Mouse (Mus musculus) heart, embryonic 16.5 days (tissue): ENCODE measurements around the gene Brpf3. TPM values are rescaled to one million over a fixed set of nuclear protein-coding genes. Genes with fewer than 3 reads are reported as not detected.

ENCODE experiments used
- ATAC-seq: fragments of 200-750 bp; cut with Nextera tagmentation; replicated peaks from 2 replicates; pipeline ENCODE4 v1.8.0; 2017; ENCODE audit warnings: moderate number of reproducible peaks; ENCODE audit not compliant: insufficient read depth, low FRiP score; ENCODE audit errors: extremely low read depth
- H3K27ac ChIP-seq: fragments of 300-500 bp; sonication (generic); 2 replicates; pipeline ENCODE4 v1.5.1; 2014; ENCODE audit warnings: mild to moderate bottlenecking, low read length, control low read depth, moderate library complexity
- H3K27me3 ChIP-seq: fragments of 300-500 bp; sonication (generic); 2 replicates; pipeline ENCODE4 v1.6.1; 2014; ENCODE audit warnings: low read length, mixed read lengths; ENCODE audit not compliant: control insufficient read depth, insufficient read depth
- H3K36me3 ChIP-seq: fragments of 300-500 bp; sonication (generic); 2 replicates; pipeline ENCODE4 v1.6.1; 2014; ENCODE audit not compliant: control insufficient read depth, insufficient read depth
- H3K4me1 ChIP-seq: fragments of 300-500 bp; sonication (generic); 2 replicates; pipeline ENCODE4 v1.6.1; 2014; ENCODE audit warnings: low read length, mixed read lengths; ENCODE audit not compliant: control insufficient read depth, insufficient read depth
- H3K4me2 ChIP-seq: fragments of 300-500 bp; sonication (generic); 2 replicates; pipeline ENCODE4 v1.6.1; 2014; ENCODE audit warnings: low read depth, mild to moderate bottlenecking, control low read depth, low read length
- H3K4me3 ChIP-seq: fragments of 300-500 bp; sonication (generic); 2 replicates; pipeline ENCODE4 v1.5.1; 2014; ENCODE audit warnings: mild to moderate bottlenecking, control low read depth, low read length
- H3K9ac ChIP-seq: fragments of 300-500 bp; sonication (generic); 2 replicates; pipeline ENCODE4 v1.6.1; 2014; ENCODE audit warnings: low read length, control low read depth
- H3K9me3 ChIP-seq: fragments of 300-500 bp; sonication (generic); replicated peaks from 2 replicates; pipeline ENCODE4 v1.6.1; 2016; ENCODE audit warnings: low read length; ENCODE audit not compliant: control insufficient read depth
- WGBS: fragments of 180-500 bp; shearing (Covaris S2); extraction: QIAGEN DNeasy Blood & Tissue Kit; methylation state at CpG from one replicate; pipeline ENCODE4 v1.1.7; 2014; 5-methylcytosine and 5-hydroxymethylcytosine counted together
- polyA plus RNA-seq: library from polyadenylated mRNA; unstranded; fragments of >200 nt; fragmentation: Nextera tagmentation; extraction: Ambion mirVana; gene quantifications from 2 replicates; pipeline ENCODE4 v1.2.1, GENCODE M21; 2015

The Brpf3 gene
- polyA plus RNA-seq, 1 experiment from 2014 or later = 6.7 TPM

- Histone ChIP-seq H3K4me2 (no peak overlapping the region), H3K4me3 (no peak overlapping the region), H3K9me3 (0 out of 2 replicates have a peak, but pooled peaks cover 2% of the 10 kb centered on the region), H3K9ac (no peak overlapping the region), H3K27ac (no peak overlapping the region), H3K36me3 (no peaks in the 10 kb centered on the region), H3K27me3 (0 out of 2 replicates have a peak, but pooled peaks cover 2% of the 10 kb centered on the region), H3K4me1 (no peaks in the 10 kb centered on the region)
- no peak for ATAC-seq
- WGBS = 55% methylated on average over 10 of the region's 10 CpGs
Measured at GRCm38 (mm10) chr17:28883941-28884516, 83.1 kb downstream of the Brpf3 start.

- 77% methylated on average over 8 of the region's 8 CpGs for WGBS
Measured at GRCm38 (mm10) chr17:28885231-28885630, 84.3 kb downstream of the Brpf3 start.

GRCm38 (mm10) chr17:28886266-28886665 is 85.4 kb downstream of the Brpf3 start:
- H3K9ac ChIP-seq = no peak overlapping the region
- no peak overlapping the region for H3K4me2 ChIP-seq
- 78% methylated on average over 8 of the region's 8 CpGs for WGBS
- no peaks in the 10 kb centered on the region for H3K36me3 ChIP-seq
- no peak for ATAC-seq
- no peaks in the 10 kb centered on the region for H3K4me1 ChIP-seq
- 0 out of 2 replicates have a peak, but pooled peaks cover 2% of the 10 kb centered on the region for H3K9me3 ChIP-seq
- no peak overlapping the region for H3K4me3 ChIP-seq
- no peaks in the 10 kb centered on the region for H3K27me3 ChIP-seq
- no peak overlapping the region for H3K27ac ChIP-seq

More at GRCm38 (mm10) chr17:28885231-28885630, 84.3 kb downstream of the Brpf3 start:
- Histone ChIP-seq H3K4me2 (no peak overlapping the region), H3K27me3 (0 out of 2 replicates have a peak, but pooled peaks cover 2% of the 10 kb centered on the region), H3K27ac (no peak overlapping the region), H3K36me3 (no peaks in the 10 kb centered on the region), H3K9ac (no peak overlapping the region), H3K4me1 (no peaks in the 10 kb centered on the region), H3K9me3 (0 out of 2 replicates have a peak, but pooled peaks cover 2% of the 10 kb centered on the region), H3K4me3 (no peak overlapping the region)
- ATAC-seq = no peak

Other genes starting within 250 kb of the Brpf3 start
- gene Clps, start 240.3 kb upstream of the Brpf3 start, polyA plus RNA-seq = 2.2 TPM in 1 of 2 replicates, not detected in the other
- 0.14 and 0.39 TPM in 2 replicates for gene Lhfpl5, start 225.4 kb upstream of the Brpf3 start, polyA plus RNA-seq
- gene Srpk1, start 178.4 kb upstream of the Brpf3 start, polyA plus RNA-seq = 44.3 and 44.9 TPM in 2 replicates
- 0.19 and 0.47 TPM in 2 replicates for gene Slc26a8, start 110.9 kb upstream of the Brpf3 start, polyA plus RNA-seq
- gene Mapk14, start 109.8 kb upstream of the Brpf3 start, polyA plus RNA-seq = 29.3 and 31.2 TPM in 2 replicates
- gene AC170998.1, start 75.0 kb upstream of the Brpf3 start, polyA plus RNA-seq = 2.0 TPM in 2 replicates
- 4.3 and 8.8 TPM in 2 replicates for gene Mapk13, start 31.8 kb upstream of the Brpf3 start, polyA plus RNA-seq
- gene Pnpla1, start 57.3 kb downstream of the Brpf3 start, polyA plus RNA-seq = 0.03 TPM in 1 of 2 replicates, not detected in the other
- 0.40 and 0.43 TPM in 2 replicates for gene 4930539E08Rik, start 114.2 kb downstream of the Brpf3 start, polyA plus RNA-seq
- 0.24 TPM in 1 of 2 replicates, not detected in the other for gene Pxt1, start 142.8 kb downstream of the Brpf3 start, polyA plus RNA-seq
- 56.8 and 59.2 TPM in 2 replicates for gene Kctd20, start 150.9 kb downstream of the Brpf3 start, polyA plus RNA-seq
- gene Stk38, start 206.9 kb downstream of the Brpf3 start, polyA plus RNA-seq = 84.6 and 90.4 TPM in 2 replicates
- 323 and 367 TPM in 2 replicates for gene Srsf3, start 231.5 kb downstream of the Brpf3 start, polyA plus RNA-seq